Comparison of ENCODE assay signal across 8 mouse cellular contexts in the genomic region with DNA sequence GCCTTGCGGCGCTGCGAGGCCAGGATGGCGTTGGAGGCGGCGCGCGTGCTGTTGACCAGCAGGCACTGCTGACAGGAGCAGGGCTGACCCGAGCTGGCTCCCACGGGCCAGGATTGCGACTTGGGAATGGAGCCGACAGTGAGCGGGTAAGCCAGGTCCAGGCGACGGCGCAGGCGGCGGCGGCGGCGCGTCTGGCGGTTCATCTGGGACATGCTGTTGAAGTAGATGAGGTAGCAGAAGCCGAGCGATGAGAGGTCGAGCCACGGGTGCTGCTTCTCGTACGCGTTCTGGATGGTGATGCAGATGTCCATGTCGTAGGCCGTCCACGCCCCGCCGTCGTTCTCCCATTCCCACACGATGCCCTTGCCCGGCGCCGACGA. TPM values are rescaled to one million over a fixed set of nuclear protein-coding genes. Genes with fewer than 3 reads are reported as not detected.
A peak's percentile ranks its signal among the peaks of the same experiment; 100 is the strongest.
DNase-seq lines count a peak whose midpoint lies in the region; ATAC-seq lines count a peak whose summit lies in the region.

No protein-coding gene starts in this region.

- no peaks in the 10 kb centered on the region for H3K9me3 ChIP-seq in heart, embryonic 10.5 days
- no peaks in the 10 kb centered on the region for H3K9me3 ChIP-seq in midbrain, embryonic 11.5 days (ENCODE audit: control insufficient read depth, low read length)
- H3K9me3 ChIP-seq in midbrain, embryonic 16.5 days (replicated peaks; ENCODE audit: control insufficient read depth, low read length, poor library complexity, severe bottlenecking), result no peaks in the 10 kb centered on the region
- H3K9me3 ChIP-seq in embryonic facial prominence, embryonic 14.5 days (ENCODE audit: control insufficient read depth, low read length), result no peaks in the 10 kb centered on the region
- H3K9me3 ChIP-seq in liver, embryonic 13.5 days (replicated peaks), result no peaks in the 10 kb centered on the region

- no peak for DNase-seq in heart, embryonic 10.5 days (ENCODE audit: low spot score)
- DNase-seq in heart, adult 18-20 months, result no peak
- no peak for DNase-seq in midbrain, embryonic 11.5 days (ENCODE audit: low spot score, missing footprints)
- DNase-seq in embryonic facial prominence, embryonic 14.5 days (ENCODE audit: low spot score), result no peak
- DNase-seq in liver, embryonic 13.5 days, result no peak
- DNase-seq in urinary bladder, postnatal 36 days (ENCODE audit: low spot score in 2 of 2), result no peak
- DNase-seq in ovary, adult 18-20 months (ENCODE audit: low spot score), result no peak

- WGBS in heart, embryonic 10.5 days, result 4% methylated on average over 41 of the region's 41 CpGs
- 2% methylated on average over 41 of the region's 41 CpGs for WGBS in midbrain, embryonic 11.5 days
- WGBS in midbrain, embryonic 16.5 days, result 6% methylated on average over 35 of the region's 41 CpGs
- WGBS in embryonic facial prominence, embryonic 14.5 days, result 10% methylated on average over 20 of the region's 41 CpGs
- WGBS in liver, embryonic 13.5 days (ENCODE audit: insufficient replicate concordance), result 4% methylated on average over 41 of the region's 41 CpGs

- peaks cover 98% of the 10 kb centered on the region for H3K27me3 ChIP-seq in heart, embryonic 10.5 days (ENCODE audit: insufficient read depth, poor library complexity, severe bottlenecking)
- peaks cover 34% of the 10 kb centered on the region for H3K27me3 ChIP-seq in midbrain, embryonic 11.5 days (ENCODE audit: control insufficient read depth, insufficient read depth, low read length)
- peaks cover 11% of the 10 kb centered on the region for H3K27me3 ChIP-seq in midbrain, embryonic 16.5 days (ENCODE audit: control insufficient read depth, insufficient read depth, low read depth, low read length)
- H3K27me3 ChIP-seq in embryonic facial prominence, embryonic 14.5 days (replicated peaks; ENCODE audit: control insufficient read depth, insufficient read depth, low read length), result peaks cover 67% of the 10 kb centered on the region
- H3K27me3 ChIP-seq in liver, embryonic 13.5 days, result peaks cover 72% of the 10 kb centered on the region

- 0 out of 2 replicates have a peak, but pooled peaks have one; percentile 26 for ATAC-seq in midbrain, embryonic 11.5 days (ENCODE audit: low FRiP score)
- ATAC-seq in midbrain, embryonic 16.5 days, result no peak
- no peak for ATAC-seq in embryonic facial prominence, embryonic 14.5 days (ENCODE audit: low read depth)
- ATAC-seq in liver, embryonic 13.5 days (ENCODE audit: low read depth), result no peak

- H3K4me1 ChIP-seq in heart, embryonic 10.5 days, result peaks cover 18% of the 10 kb centered on the region
- peaks cover 4% of the 10 kb centered on the region; the same call in 1 of the 2 replicates for H3K4me1 ChIP-seq in midbrain, embryonic 11.5 days (ENCODE audit: control insufficient read depth, insufficient read depth, low read length)
- peaks cover 17% of the 10 kb centered on the region for H3K4me1 ChIP-seq in midbrain, embryonic 16.5 days (ENCODE audit: control insufficient read depth, insufficient read depth, low read length)
- H3K4me1 ChIP-seq in embryonic facial prominence, embryonic 14.5 days (ENCODE audit: control insufficient read depth, insufficient read depth, low read length), result 0 out of 2 replicates have a peak, but pooled peaks cover 4% of the 10 kb centered on the region
- H3K4me1 ChIP-seq in liver, embryonic 13.5 days (replicated peaks), result no peaks in the 10 kb centered on the region

- H3K36me3 ChIP-seq in heart, embryonic 10.5 days, result no peaks in the 10 kb centered on the region
- no peaks in the 10 kb centered on the region for H3K36me3 ChIP-seq in midbrain, embryonic 11.5 days (ENCODE audit: control insufficient read depth, insufficient read depth, low read length)
- peaks cover 22% of the 10 kb centered on the region for H3K36me3 ChIP-seq in midbrain, embryonic 16.5 days (ENCODE audit: control insufficient read depth, insufficient read depth, low read length)
- H3K36me3 ChIP-seq in embryonic facial prominence, embryonic 14.5 days (ENCODE audit: control insufficient read depth, insufficient read depth, low read length), result peaks cover 4% of the 10 kb centered on the region; the same call in 1 of the 2 replicates
- no peaks in the 10 kb centered on the region for H3K36me3 ChIP-seq in liver, embryonic 13.5 days

- H3K27ac ChIP-seq in heart, embryonic 10.5 days, result no peak overlapping the region
- no peak overlapping the region for H3K27ac ChIP-seq in midbrain, embryonic 11.5 days (ENCODE audit: low read depth, low read length)
- H3K27ac ChIP-seq in midbrain, embryonic 16.5 days (ENCODE audit: low read length), result no peak overlapping the region
- H3K27ac ChIP-seq in embryonic facial prominence, embryonic 14.5 days (replicated peaks; ENCODE audit: low read depth, low read length), result no peak overlapping the region
- no peak overlapping the region for H3K27ac ChIP-seq in liver, embryonic 13.5 days

- no peak overlapping the region for H3K9ac ChIP-seq in midbrain, embryonic 11.5 days (ENCODE audit: low read length)
- no peak overlapping the region for H3K9ac ChIP-seq in midbrain, embryonic 16.5 days (ENCODE audit: low read depth, low read length)
- no peak overlapping the region for H3K9ac ChIP-seq in embryonic facial prominence, embryonic 14.5 days (ENCODE audit: low read depth, low read length)
- no peak overlapping the region for H3K9ac ChIP-seq in liver, embryonic 13.5 days

- H3K4me3 ChIP-seq in heart, embryonic 10.5 days, result peak overlapping the region; percentile 51
- peak overlapping the region; percentile 17; the same call in 1 of the 2 replicates for H3K4me3 ChIP-seq in midbrain, embryonic 11.5 days (ENCODE audit: low read depth, low read length)
- no peak overlapping the region for H3K4me3 ChIP-seq in midbrain, embryonic 16.5 days (ENCODE audit: low read depth, low read length)
- peak overlapping the region; percentile 25 for H3K4me3 ChIP-seq in embryonic facial prominence, embryonic 14.5 days (ENCODE audit: low read depth, low read length)
- no peak overlapping the region for H3K4me3 ChIP-seq in liver, embryonic 13.5 days (replicated peaks)

- peak overlapping the region; percentile 34 for H3K4me2 ChIP-seq in midbrain, embryonic 11.5 days
- no peak overlapping the region for H3K4me2 ChIP-seq in midbrain, embryonic 16.5 days (ENCODE audit: low read length)
- H3K4me2 ChIP-seq in embryonic facial prominence, embryonic 14.5 days (ENCODE audit: low read depth, low read length), result peak overlapping the region; percentile 46
- peak overlapping the region; percentile 17; the same call in 1 of the 2 replicates for H3K4me2 ChIP-seq in liver, embryonic 13.5 days

RNA-seq across cellular contexts. Expression of gene Dtx1, which starts 17.0 kb away (rescaled TPM):
- 0.28 and 0.41 TPM in 2 replicates for polyA plus RNA-seq in heart, embryonic 10.5 days (2016; fragmentation: Nextera tagmentation; extraction: Ambion mirVana)
- total RNA-seq in heart, adult 18-20 months (2021), result 1 to 10 TPM in 1 of 2 experiments, under 1 TPM in 1; 0.99 to 2.7 TPM
- 5.1 and 5.2 TPM in 2 replicates for polyA plus RNA-seq in midbrain, embryonic 11.5 days (2014; fragmentation: Nextera tagmentation; extraction: Ambion mirVana)
- polyA plus RNA-seq in midbrain, embryonic 16.5 days (2015; fragmentation: Nextera tagmentation; extraction: Ambion mirVana), result 49.6 and 50.2 TPM in 2 replicates
- polyA plus RNA-seq in embryonic facial prominence, embryonic 14.5 days (2014; fragmentation: Nextera tagmentation; extraction: Ambion mirVana), result 3.4 and 4.3 TPM in 2 replicates
- polyA plus RNA-seq in liver, embryonic 13.5 days (2015; fragmentation: Nextera tagmentation; extraction: Ambion mirVana), result 0.21 and 0.53 TPM in 2 replicates

RNA-seq across cellular contexts. Expression of gene Rasal1, which starts 46.1 kb away (rescaled TPM):
- polyA plus RNA-seq in heart, embryonic 10.5 days (2016; fragmentation: Nextera tagmentation; extraction: Ambion mirVana), result 0.16 and 0.60 TPM in 2 replicates
- under 1 TPM in 1 of 2 experiments, not detected in 1; 0.69 TPM for total RNA-seq in heart, adult 18-20 months (2021)
- polyA plus RNA-seq in midbrain, embryonic 11.5 days (2014; fragmentation: Nextera tagmentation; extraction: Ambion mirVana), result 0.14 TPM in 1 of 2 replicates, not detected in the other
- 2.4 and 4.9 TPM in 2 replicates for polyA plus RNA-seq in midbrain, embryonic 16.5 days (2015; fragmentation: Nextera tagmentation; extraction: Ambion mirVana)
- polyA plus RNA-seq in embryonic facial prominence, embryonic 14.5 days (2014; fragmentation: Nextera tagmentation; extraction: Ambion mirVana), result 0.50 and 1.4 TPM in 2 replicates
- 0.18 and 0.22 TPM in 2 replicates for polyA plus RNA-seq in liver, embryonic 13.5 days (2015; fragmentation: Nextera tagmentation; extraction: Ambion mirVana)

RNA-seq across cellular contexts. Expression of gene Oas2, which starts 55.0 kb away (rescaled TPM):
- polyA plus RNA-seq in heart, embryonic 10.5 days (2016; fragmentation: Nextera tagmentation; extraction: Ambion mirVana), result not detected in 2 replicates
- 1 to 10 TPM; 1.1 to 1.2 TPM for total RNA-seq in heart, adult 18-20 months (2021)
- polyA plus RNA-seq in midbrain, embryonic 11.5 days (2014; fragmentation: Nextera tagmentation; extraction: Ambion mirVana), result 0.05 and 0.33 TPM in 2 replicates
- polyA plus RNA-seq in midbrain, embryonic 16.5 days (2015; fragmentation: Nextera tagmentation; extraction: Ambion mirVana), result 0.14 and 0.26 TPM in 2 replicates
- polyA plus RNA-seq in embryonic facial prominence, embryonic 14.5 days (2014; fragmentation: Nextera tagmentation; extraction: Ambion mirVana), result 0.38 and 0.42 TPM in 2 replicates
- 0.25 and 0.34 TPM in 2 replicates for polyA plus RNA-seq in liver, embryonic 13.5 days (2015; fragmentation: Nextera tagmentation; extraction: Ambion mirVana)

Comparison
In these comparisons a context has a peak if more than half of its experiments do, and no peak if none do; other contexts are left out.
1. H3K4me3 ChIP-seq: peak in heart, embryonic 10.5 days (single experiment), midbrain, embryonic 11.5 days (single experiment) and embryonic facial prominence, embryonic 14.5 days (single experiment); none in midbrain, embryonic 16.5 days (single experiment) and liver, embryonic 13.5 days (single experiment).